Mouse (Mus musculus) kidney, adult 8-10 months (tissue): ENCODE results near the gene Myl9.

Experiments
- DNase-seq, 2 experiments: peaks; one replicate each; pipeline ENCODE4 v3.0.0; 2022

Myl9 gene

GRCm38 (mm10) chr2:156764747-156765146, 10.5 kb upstream of the Myl9 start:
- no peak for DNase-seq

DNA sequence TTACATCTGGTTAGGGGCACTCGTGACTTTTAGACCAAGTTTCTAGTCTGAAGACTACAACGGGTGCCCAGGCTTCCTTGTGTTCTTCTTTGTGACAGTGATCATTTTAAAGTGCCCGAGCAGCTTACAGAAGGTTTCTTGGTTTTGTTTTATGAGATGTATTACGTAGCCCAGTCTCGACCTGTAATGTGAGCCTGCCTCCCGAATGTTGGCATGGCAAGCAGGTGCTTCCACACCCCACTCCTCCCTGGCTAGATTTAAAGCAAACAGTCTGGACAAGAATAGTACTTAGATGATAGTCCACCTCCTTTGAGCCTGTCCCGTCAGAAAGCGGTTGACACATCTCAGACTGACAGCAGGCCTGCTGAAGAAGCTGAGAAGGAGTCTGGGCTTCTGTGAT, 9.6 kb upstream of the Myl9 start:
- DNase-seq: no peak

DNA sequence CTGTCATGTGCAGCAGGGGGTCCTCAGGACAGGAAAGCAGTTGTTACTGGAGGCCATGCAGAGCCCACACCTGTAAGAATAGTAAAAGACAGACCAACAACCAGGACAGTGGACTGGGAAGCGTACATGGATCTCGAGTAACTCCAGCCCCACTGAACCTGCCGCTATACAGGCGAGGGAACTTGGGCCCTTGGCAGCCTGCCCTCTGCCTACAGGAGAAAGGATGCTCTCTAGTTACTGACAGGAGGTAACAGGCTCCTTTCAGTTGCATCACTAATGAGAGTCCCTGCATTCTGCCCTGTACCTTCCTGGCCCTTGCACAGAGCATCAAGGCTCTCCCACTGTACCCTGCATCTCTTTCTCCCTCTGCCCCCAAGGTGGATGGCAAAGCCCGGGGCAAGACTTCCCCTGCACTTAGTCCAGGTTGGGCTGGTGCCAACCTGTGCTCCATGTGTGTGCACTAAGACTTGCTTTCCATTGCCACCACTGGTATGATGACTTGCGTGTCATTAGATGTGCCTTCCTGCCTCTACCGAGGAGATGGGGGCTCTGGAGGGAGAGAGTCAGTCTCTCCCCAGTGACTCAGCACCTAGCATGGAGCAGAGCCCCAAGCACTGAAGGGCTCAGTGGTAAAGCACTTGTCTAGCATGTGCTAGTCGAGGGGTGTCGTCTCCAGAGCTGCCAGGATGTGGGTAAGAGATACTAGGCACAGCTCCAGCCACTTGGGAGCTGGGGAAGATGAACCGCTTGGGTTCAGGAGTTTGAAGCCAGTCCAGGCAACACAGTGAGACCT, 8.8 kb upstream of the Myl9 start:
- no peak for DNase-seq

GRCm38 (mm10) chr2:156767108-156767507, 8.1 kb upstream of the Myl9 start:
- DNase-seq: peak in 1 of 2 experiments; percentile 21

DNA sequence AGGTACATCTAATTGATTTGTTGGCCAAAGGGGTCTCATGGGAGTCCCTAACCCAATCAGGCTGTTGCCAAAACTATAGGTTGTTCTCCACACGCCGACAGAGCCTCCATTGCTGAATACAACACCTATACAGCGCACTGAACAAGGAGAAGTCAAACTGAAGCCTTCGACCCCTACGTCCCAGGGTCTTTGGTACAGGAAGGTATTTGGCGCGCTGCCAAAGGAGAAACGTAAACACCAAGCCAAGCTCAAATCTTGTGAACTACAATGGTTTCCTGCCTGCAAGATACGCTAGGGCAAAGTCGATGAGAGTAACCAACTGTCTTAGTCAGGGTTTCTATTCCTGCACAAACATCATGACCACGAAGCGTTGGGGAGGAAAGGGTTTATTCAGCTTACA, 5.9 kb upstream of the Myl9 start:
- no peak for DNase-seq

DNA sequence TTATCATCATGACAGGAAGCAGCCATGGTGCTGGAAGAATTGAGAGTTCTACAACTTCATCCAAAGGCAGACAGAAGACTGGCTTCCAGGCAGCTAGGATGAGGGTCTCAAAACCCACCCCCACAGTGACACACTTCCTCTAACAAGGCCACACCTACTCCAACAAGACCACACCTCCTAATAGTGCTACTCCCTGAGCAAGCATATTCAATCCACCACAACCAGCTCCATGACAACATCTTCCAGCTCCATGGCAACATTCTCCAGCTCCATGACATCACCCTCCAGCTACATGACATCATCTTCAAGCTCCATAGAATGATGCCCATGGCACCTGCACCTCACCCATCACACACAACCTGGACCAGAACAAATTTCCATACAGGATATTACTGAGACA, 1.8 kb upstream of the Myl9 start:
- no peak for DNase-seq

- no peak for DNase-seq
Measured at GRCm38 (mm10) chr2:156774035-156774737, 1.0 kb upstream of the Myl9 start.

DNA sequence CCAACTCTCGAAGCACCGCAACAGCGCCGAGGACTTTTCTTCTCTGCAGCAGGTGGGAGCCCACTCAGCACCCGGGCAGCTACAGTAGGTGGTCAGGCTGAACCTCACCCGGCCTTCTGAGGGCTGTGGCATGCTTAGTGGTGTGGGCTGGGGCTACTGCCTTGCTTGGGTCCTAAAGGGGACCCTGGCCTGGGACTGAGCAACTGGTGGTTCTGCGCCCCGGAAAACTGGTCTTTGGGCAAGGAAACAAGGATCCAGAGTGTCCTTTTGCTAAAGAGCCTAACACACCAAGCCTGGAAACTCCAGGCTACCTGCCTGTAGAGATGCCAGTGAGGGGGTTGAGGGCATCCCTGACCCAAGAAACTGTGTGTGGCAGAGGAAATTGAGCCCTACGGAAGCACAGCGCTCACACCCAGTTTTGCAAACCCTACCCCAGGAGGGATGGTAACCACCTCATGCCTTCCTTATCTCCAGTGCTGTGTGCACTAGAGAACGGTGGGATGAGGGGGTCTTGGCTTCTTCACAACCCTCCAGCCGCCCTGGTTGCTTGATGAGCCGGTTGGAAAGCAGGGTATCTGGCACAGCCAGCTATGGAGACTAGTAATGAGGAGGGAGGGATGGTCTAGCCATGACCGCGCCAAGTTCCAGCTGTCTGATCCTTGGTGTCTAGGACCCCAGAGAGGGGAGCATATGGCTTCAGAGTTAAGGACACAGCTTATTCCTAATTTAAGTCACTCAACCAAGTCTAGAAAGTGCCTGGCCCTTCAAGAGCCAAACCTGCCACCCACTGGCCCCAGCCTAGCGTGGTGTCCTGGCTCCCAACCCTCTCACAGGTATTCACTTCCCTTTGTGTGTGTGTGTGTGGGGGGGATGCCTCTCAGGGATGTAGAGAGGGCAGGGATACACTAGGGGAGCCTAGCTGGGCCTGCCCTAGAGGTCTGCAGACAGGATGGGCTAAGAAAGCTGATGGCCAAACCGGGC, 525 bp downstream of the Myl9 start:
- no peak for DNase-seq

DNA sequence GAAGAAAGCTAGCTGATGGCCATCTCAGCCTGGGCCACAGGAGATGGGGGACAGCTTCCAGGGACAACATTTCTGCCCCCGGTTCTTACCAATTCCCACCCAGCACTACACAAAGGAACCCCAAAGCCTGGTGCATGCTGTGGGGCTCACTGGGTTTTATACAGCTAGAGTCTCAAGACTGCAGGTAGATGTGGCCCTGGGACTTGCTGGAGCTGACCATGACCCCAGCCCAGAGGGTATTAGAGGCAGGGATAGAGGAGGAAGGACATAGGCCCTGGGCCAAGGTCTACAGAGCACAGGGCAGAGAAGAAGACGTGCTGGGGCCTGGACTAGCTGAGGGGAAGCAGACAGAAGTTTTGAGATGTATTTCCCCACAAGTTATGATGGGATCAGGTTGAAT, 1.7 kb downstream of the Myl9 start:
- no peak for DNase-seq

DNA sequence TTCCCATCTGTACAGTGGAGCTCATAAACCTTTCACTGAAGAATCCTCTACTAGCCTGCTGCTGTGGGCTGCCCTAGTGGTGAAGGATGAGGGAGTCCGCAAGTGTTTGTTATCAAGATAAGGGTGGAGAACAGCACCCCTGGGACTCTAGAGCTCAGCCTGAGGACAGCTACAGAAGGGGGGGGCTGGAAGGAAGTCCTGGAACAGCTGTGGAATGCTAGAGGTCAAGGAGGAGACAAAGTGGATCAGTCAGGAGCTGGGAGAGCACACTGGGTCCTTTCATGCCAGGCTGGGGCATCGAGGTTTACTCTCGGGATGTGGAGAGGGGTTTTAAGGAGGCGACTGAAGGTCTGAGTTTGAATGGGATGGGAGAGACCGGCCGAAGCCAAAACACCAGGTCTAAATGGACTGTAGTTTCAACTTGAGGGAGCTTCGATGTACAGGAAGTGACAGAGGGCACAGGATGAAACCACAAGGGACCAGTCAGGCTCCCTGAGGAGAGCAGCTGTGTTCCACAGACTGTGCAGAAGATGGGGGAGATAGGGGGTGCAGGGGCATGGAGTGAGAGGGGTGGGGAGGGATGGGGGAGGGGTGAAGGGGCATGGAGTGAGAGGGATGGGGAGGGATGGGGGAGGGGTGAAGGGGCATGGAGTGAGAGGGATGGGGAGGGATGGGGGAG, 2.2 kb downstream of the Myl9 start:
- peak; percentile 38 to 58 for DNase-seq

DNA sequence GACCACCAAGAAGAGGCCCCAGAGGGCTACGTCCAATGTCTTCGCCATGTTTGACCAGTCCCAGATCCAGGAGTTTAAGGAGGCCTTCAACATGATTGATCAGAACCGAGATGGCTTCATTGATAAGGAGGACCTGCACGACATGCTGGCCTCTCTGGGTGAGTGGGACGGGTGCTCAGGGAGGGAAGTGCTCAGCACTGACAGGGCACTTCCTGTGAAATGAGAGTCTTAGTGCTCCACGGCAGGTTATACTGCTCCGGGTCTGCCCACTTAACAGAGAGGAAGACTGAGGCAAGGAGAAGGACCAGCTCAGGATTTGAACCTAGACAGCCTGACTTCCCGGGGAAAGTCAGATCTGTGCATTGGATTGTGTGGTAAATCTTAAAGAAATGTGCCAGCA, 3.4 kb downstream of the Myl9 start:
- DNase-seq: no peak

DNA sequence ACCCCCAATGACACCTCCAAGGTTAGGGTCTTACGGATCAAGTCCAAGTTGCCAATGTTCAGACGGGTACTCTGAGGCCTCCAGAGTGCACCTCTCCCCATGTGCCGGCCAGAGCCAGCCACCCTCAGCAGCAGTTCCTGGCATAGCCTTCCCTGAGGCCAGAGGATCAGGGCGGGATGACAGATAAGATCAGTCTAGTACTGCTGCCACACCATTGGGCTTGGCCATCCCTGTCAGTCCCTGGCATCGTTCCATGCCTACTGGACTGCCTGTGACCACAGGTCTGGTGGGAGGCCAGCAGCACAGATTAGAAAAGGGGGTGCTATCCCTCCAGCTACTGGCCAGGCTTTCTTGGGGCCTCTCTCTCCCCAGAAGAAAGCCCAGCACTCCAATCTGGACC, 3.8 kb downstream of the Myl9 start:
- no peak for DNase-seq

- DNase-seq: no peak
Measured at GRCm38 (mm10) chr2:156779488-156779887, 4.3 kb downstream of the Myl9 start.

DNA sequence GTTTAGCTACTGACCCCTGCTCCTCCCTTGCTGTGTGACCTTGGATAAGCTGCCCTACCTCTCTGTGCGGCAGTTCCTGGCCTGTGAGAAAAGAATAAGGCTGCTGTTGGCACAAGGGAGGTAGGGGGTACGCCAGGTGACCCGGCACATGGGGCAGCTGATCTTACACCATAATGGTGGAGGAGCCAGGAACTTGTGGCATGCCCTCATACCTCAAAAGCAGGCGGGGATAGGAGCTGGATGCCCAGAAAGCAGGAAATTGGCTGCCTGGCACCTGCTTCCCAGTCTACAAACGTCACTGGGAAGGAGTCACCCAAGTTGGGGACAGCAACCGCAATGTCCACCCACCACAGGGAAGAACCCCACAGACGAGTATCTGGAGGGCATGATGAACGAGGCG, 4.9 kb downstream of the Myl9 start:
- no peak for DNase-seq

DNA sequence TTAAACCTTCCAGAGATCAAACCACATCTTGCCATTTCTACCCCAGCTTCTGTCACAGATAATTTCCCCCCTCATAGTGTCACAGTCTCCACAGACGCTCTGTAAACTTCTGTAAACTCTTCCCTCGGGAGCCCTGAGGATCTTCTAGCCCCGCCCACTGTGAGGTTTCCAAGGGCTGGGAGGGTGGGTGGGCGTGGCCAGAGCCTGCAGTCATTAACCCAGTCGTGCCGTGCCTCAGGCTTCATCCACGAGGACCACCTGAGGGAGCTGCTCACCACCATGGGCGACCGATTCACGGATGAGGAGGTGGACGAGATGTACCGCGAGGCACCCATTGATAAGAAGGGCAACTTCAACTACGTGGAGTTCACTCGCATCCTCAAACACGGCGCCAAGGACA, 5.5 kb downstream of the Myl9 start:
- no peak for DNase-seq

DNA sequence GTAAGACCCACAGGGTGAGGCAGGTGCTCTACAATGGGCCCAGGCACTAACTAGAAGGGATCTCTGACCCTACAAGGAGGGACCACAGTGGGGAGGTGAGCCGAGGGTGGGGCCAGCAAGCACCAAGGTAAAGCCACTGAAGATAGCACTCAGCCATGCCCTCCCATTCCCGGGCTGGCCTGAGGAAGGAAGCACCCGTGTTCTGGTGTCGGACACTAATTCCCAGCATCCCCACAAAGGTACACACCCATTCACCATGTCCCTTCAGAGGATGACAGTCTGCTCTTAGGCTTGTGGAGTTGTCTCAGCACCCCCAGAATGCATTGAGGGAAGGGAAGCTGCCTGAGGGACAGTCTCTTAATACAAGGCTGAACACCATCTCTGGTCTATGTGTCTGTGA, 6.1 kb downstream of the Myl9 start:
- DNase-seq: no peak

DNA sequence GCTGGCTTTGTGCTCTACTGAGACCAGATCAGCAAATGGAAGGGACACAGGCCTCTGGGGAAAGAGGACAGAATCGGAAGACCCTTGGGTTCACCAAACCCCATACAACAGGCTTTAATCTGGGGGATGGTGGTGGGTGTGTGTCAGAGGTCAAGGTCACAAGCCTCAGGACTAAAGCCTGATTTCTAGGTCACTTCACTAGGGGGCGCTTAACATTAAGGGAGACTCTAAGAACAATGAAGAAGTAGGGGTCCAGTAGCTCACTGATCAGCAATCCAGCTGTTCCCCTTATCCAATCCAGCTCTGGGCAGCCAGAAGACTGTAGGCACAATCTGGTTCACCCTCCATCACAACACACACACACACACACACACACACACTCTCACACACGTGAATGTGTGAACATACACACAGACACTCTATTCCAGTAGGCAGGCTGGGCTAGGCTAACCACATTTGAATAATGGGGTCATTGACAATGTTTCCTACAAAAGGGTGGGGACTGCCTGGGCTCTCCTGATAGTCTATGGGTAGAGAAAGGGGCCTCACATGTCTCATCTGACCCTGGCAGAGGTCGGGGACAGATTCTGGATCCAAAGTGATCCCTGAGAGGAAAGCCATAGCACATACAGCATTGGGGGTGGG, 6.7 kb downstream of the Myl9 start:
- DNase-seq: no peak

DNA sequence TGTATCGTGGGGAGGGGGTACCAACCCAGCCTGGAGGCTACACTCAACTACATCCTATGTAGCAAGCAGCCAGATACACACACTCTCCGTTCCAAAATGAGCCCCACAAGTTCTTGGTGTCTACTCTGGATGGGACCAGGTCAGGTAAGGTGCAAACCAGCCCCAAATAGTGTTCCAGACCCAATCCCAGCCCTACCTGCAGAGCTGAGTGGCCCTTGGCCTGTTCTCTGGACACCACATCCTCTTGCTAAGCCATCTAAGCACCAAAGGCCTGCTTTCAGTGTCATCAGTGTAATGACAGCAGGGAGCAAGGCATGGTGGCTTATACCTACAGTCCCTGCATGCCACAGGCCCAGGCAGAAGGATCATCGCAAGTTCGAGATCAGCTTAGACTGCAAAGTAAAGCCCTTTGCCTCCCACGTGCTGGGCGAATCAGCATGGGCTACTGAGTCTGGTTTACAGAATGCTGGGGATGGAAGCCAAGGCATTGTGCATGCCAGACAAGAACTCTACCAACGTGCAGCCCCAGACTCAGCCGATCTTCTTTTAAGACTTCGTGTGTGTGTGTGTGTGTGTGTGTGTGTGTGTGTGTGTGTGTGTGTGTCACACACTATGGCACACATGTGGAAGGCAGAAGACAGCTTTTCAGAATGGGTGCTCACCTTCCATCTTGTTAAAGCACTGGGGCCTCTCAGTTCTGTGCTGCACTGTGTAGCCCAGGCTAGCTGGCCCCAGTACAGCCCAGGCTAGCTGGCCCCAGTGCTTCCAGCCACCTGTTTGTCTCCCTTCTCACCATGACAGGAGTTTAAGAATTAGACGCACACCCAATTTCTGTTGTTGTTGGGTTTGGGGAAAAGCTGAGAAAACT, 7.5 kb downstream of the Myl9 start:
- no peak for DNase-seq

- DNase-seq: no peak
Measured at GRCm38 (mm10) chr2:156783349-156783728, 8.1 kb downstream of the Myl9 start.

DNA sequence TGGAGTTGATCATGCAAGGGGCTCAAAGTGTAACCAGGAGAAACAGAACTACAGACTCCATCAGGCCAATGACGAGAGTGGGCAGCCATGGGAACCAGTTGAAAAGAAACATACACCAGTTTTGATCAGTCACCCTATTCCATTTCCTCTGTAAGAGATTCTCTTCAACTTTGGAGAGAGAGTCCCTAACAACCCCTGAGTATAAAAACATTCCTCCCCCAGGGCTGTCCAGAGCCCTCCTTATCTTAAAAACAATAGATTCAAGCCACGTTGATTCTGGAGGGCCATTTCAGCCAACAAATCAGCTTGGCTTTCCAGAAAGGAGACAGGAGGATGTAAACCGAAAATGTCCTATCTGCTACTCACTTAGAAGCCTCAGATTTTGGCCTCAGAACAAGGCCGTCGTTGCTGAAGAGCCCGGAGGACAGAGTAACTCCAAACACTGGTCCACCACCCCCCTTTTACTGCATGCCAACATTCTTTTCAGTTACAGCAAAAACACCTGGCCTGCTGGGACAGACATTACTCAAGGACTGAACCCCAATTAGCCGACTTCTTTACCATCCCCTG, 8.9 kb downstream of the Myl9 start:
- no peak for DNase-seq

DNA sequence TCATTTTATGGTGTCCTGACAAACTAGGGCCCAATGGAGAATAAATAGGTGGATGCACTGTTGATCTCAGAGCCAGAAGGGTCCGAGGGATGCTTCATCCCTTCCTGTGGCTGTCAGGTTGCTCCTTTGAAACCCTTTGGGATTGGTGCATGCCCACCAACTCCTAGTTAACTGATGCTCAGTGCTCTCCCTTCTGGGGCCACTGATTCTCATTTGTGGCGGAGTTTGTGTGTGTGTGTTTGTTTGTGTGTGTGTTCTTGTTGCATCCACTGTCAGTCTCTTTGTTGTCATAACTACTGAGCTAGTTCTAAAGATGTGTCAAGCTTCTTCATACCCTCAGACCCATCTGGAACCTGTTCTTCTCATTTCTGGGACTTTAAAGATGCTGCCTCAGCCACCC, 9.7 kb downstream of the Myl9 start:
- no peak for DNase-seq
